Mouse (Mus musculus) hindbrain, embryonic 14.5 days (tissue): ENCODE measurements around the gene U2af2. TPM values are rescaled to one million over a fixed set of nuclear protein-coding genes. Genes with fewer than 3 reads are reported as not detected.

ENCODE experiments used
- ATAC-seq: fragments of 200-750 bp; cut with Nextera tagmentation; 2 replicates; pipeline ENCODE4 v1.8.0; 2017; ENCODE audit warnings: moderate number of reproducible peaks, mild to moderate bottlenecking, moderate TSS enrichment, moderate library complexity; ENCODE audit not compliant: low FRiP score
- DNase-seq: peaks from one replicate; pipeline ENCODE4 v3.0.0-alpha.2; 2015; ENCODE audit warnings: low spot score
- H3K27ac ChIP-seq: fragments of 300-500 bp; sonication (generic); 2 replicates; pipeline ENCODE4 v1.5.1; 2014; ENCODE audit warnings: mild to moderate bottlenecking, moderate library complexity
- H3K27me3 ChIP-seq: fragments of 300-500 bp; sonication (generic); 2 replicates; pipeline ENCODE4 v1.6.1; 2014; ENCODE audit warnings: mild to moderate bottlenecking, low read length, mixed read lengths; ENCODE audit not compliant: control insufficient read depth, insufficient read depth
- H3K36me3 ChIP-seq: fragments of 300-500 bp; sonication (generic); replicated peaks from 2 replicates; pipeline ENCODE4 v1.6.1; 2014; ENCODE audit not compliant: control insufficient read depth, insufficient read depth
- H3K4me1 ChIP-seq: fragments of 300-500 bp; sonication (generic); replicated peaks from 2 replicates; pipeline ENCODE4 v1.6.1; 2014; ENCODE audit warnings: antibody characterized with exemption, low read length, mixed read lengths; ENCODE audit not compliant: control insufficient read depth, insufficient read depth
- H3K4me2 ChIP-seq: fragments of 300-500 bp; sonication (generic); replicated peaks from 2 replicates; pipeline ENCODE4 v1.6.1; 2014; ENCODE audit warnings: mild to moderate bottlenecking, moderate library complexity
- H3K4me3 ChIP-seq: fragments of 300-500 bp; sonication (generic); replicated peaks from 2 replicates; pipeline ENCODE4 v1.5.1; 2014; ENCODE audit warnings: mild to moderate bottlenecking, low read length
- H3K9ac ChIP-seq: fragments of 300-500 bp; sonication (generic); 2 replicates; pipeline ENCODE4 v1.6.1; 2014
- H3K9me3 ChIP-seq: fragments of 300-500 bp; sonication (generic); 2 replicates; pipeline ENCODE4 v1.6.1; 2016; ENCODE audit warnings: low read length; ENCODE audit not compliant: control insufficient read depth
- WGBS: fragments of 180-500 bp; shearing (Covaris S2); extraction: QIAGEN DNeasy Blood & Tissue Kit; methylation state at CpG from one replicate; pipeline ENCODE4 v1.1.7; 2014; 5-methylcytosine and 5-hydroxymethylcytosine counted together
- polyA plus RNA-seq: library from polyadenylated mRNA; unstranded; fragments of >200 nt; fragmentation: Nextera tagmentation; extraction: Ambion mirVana; gene quantifications from 2 replicates; pipeline ENCODE4 v1.2.1, GENCODE M21; 2014

Gene U2af2
- polyA plus RNA-seq, 1 experiment from 2014 or later: 96.6 TPM

GRCm38 (mm10) chr7:5051193-5052192 lies 10.4 kb upstream of the U2af2 start, which contains the start of gene Zfp580:
Zfp580 (plus strand) TSS chr7:5051538.
- ATAC-seq (peak; percentile 81), DNase-seq (peak; percentile 81)
- Histone ChIP-seq H3K9me3 (no peaks in the 10 kb centered on the region), H3K4me2 (peak within 1 kb of the TSS; percentile 71), H3K27me3 (peaks cover 38% of the 10 kb centered on the region), H3K27ac (peak within 1 kb of the TSS; percentile 89), H3K4me1 (peaks cover 35% of the 10 kb centered on the region), H3K36me3 (no peaks in the 10 kb centered on the region; the same call in 1 of the 2 replicates), H3K4me3 (peak within 1 kb of the TSS; percentile 66), H3K9ac (peak within 1 kb of the TSS; percentile 89)
- WGBS: 2% methylated on average over 65 of the region's 65 CpGs

GRCm38 (mm10) chr7:5052438-5052837 lies 9.5 kb upstream of the U2af2 start:
- Histone ChIP-seq H3K4me1 (peaks cover 39% of the 10 kb centered on the region), H3K27ac (peak overlapping the region; percentile 89), H3K36me3 (no peaks in the 10 kb centered on the region; the same call in 1 of the 2 replicates), H3K4me3 (peak overlapping the region; percentile 66), H3K27me3 (peaks cover 38% of the 10 kb centered on the region), H3K9me3 (no peaks in the 10 kb centered on the region), H3K4me2 (peak overlapping the region; percentile 71), H3K9ac (peak overlapping the region; percentile 89)
- ATAC-seq: no peak
- WGBS: 4% methylated on average over 12 of the region's 12 CpGs
- no peak for DNase-seq

GRCm38 (mm10) chr7:5052931-5053343 lies 9.0 kb upstream of the U2af2 start:
- peak overlapping the region; percentile 71 for H3K4me2 ChIP-seq
- H3K9ac ChIP-seq: peak overlapping the region; percentile 89
- H3K36me3 ChIP-seq: no peaks in the 10 kb centered on the region; the same call in 1 of the 2 replicates
- ATAC-seq (no peak), DNase-seq (no peak)
- H3K27me3 ChIP-seq: peaks cover 43% of the 10 kb centered on the region
- peak overlapping the region; percentile 66 for H3K4me3 ChIP-seq
- peaks cover 44% of the 10 kb centered on the region for H3K4me1 ChIP-seq
- no peak overlapping the region for H3K27ac ChIP-seq
- H3K9me3 ChIP-seq: no peaks in the 10 kb centered on the region
- 4% methylated on average over 45 of the region's 45 CpGs for WGBS

- Histone ChIP-seq H3K36me3 (no peaks in the 10 kb centered on the region; the same call in 1 of the 2 replicates), H3K4me2 (peak overlapping the region; percentile 71), H3K9ac (peak overlapping the region; percentile 89), H3K4me1 (peaks cover 46% of the 10 kb centered on the region), H3K9me3 (no peaks in the 10 kb centered on the region), H3K27ac (no peak overlapping the region), H3K4me3 (peak overlapping the region; percentile 66), H3K27me3 (peaks cover 47% of the 10 kb centered on the region)
- DNase-seq (no peak), ATAC-seq (no peak)
- WGBS: 10% methylated on average over 32 of the region's 32 CpGs
Measured at GRCm38 (mm10) chr7:5053456-5054179, 8.3 kb upstream of the U2af2 start.

GRCm38 (mm10) chr7:5056651-5057263 lies 5.2 kb upstream of the U2af2 start:
- Histone ChIP-seq H3K27me3 (peaks cover 47% of the 10 kb centered on the region), H3K9me3 (no peaks in the 10 kb centered on the region), H3K4me3 (peak overlapping the region; percentile 68), H3K9ac (peak overlapping the region; percentile 86), H3K27ac (peak overlapping the region; percentile 75), H3K4me2 (peak overlapping the region; percentile 78), H3K4me1 (peaks cover 51% of the 10 kb centered on the region), H3K36me3 (no peaks in the 10 kb centered on the region; the same call in 1 of the 2 replicates)
- ATAC-seq (peak; percentile 15), DNase-seq (no peak)
- WGBS: 2% methylated on average over 55 of the region's 55 CpGs

- H3K36me3 ChIP-seq: no peaks in the 10 kb centered on the region; the same call in 1 of the 2 replicates
- peak overlapping the region; percentile 86 for H3K9ac ChIP-seq
- 34% methylated on average over 8 of the region's 8 CpGs for WGBS
- peak overlapping the region; percentile 68 for H3K4me3 ChIP-seq
- peak overlapping the region; percentile 78 for H3K4me2 ChIP-seq
- H3K9me3 ChIP-seq: no peaks in the 10 kb centered on the region
- H3K27ac ChIP-seq: peak overlapping the region; percentile 75; the same call in 1 of the 2 replicates
- ATAC-seq (no peak), DNase-seq (no peak)
- peaks cover 47% of the 10 kb centered on the region for H3K4me1 ChIP-seq
- H3K27me3 ChIP-seq: peaks cover 47% of the 10 kb centered on the region
Measured at GRCm38 (mm10) chr7:5057381-5057780, 4.6 kb upstream of the U2af2 start.

GRCm38 (mm10) chr7:5057804-5058203 lies 4.1 kb upstream of the U2af2 start:
- WGBS: 28% methylated on average over 11 of the region's 11 CpGs
- ATAC-seq (no peak), DNase-seq (no peak)
- peak overlapping the region; percentile 78 for H3K4me2 ChIP-seq
- H3K4me3 ChIP-seq: peak overlapping the region; percentile 68
- H3K4me1 ChIP-seq: peaks cover 43% of the 10 kb centered on the region
- H3K27me3 ChIP-seq: peaks cover 44% of the 10 kb centered on the region
- H3K9me3 ChIP-seq: no peaks in the 10 kb centered on the region
- no peak overlapping the region for H3K27ac ChIP-seq
- no peaks in the 10 kb centered on the region; the same call in 1 of the 2 replicates for H3K36me3 ChIP-seq
- H3K9ac ChIP-seq: peak overlapping the region; percentile 86

- ATAC-seq (no peak), DNase-seq (no peak)
- Histone ChIP-seq H3K4me1 (peaks cover 40% of the 10 kb centered on the region), H3K4me3 (no peak overlapping the region), H3K4me2 (peak overlapping the region; percentile 78; the same call in 1 of the 2 replicates), H3K36me3 (no peaks in the 10 kb centered on the region), H3K9ac (peak overlapping the region; percentile 86; the same call in 1 of the 2 replicates), H3K27ac (no peak overlapping the region), H3K9me3 (no peaks in the 10 kb centered on the region), H3K27me3 (peaks cover 35% of the 10 kb centered on the region)
- 96% methylated on average over 1 of the region's 1 CpGs for WGBS
Measured at GRCm38 (mm10) chr7:5058631-5059030, 3.3 kb upstream of the U2af2 start.
